Mouse (Mus musculus): ENCODE data around the gene Atg2b.
A peak's percentile ranks its signal among the peaks of the same experiment; 100 is the strongest.

The Atg2b gene

DNA sequence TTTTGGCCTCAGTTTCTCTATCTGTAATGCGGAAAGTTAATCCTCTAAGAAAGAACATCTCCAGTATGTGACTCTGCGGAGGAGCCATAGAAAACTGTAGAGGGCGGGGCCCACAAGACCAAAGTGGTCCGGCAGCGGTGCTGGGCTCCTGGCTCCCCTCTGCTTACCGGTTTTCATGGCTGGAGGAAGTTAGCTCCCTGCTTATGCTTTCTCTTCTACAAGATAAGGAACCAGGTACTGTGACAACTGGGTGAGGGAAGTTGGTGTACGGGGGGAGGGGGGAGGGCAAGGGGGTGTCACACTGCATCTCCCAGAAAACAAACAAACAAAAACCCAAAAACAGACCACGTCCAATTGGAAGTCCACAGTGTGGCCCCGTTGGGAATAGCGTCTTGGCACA is 86.5 kb downstream of the Atg2b start:
- no peak for DNase-seq (ENCODE audit: low read depth, low spot score)

GRCm38 (mm10) chr12:105597135-105597534 is 87.9 kb downstream of the Atg2b start:
- no peak for DNase-seq (ENCODE audit: low read depth, low spot score)

DNA sequence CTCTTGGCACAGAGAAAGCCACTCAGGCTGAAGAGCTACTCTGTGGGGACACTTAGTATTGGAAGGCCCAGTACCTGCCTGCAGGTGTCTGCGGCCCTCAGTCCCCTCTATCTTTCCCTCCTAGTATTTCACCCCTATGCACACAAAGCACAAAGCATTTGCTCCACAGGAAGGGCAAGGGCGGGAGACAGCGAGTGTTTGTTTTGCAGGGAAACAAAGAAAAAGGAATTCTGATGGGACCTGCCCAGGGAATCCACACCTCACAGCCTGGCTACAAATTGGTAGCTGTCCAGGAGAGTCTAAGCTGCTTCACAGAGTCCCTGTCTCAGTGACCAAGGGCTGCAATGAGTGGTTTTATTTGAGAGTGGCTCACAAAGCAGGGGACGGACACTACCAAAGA is 91.5 kb downstream of the Atg2b start:
- no peak for DNase-seq (ENCODE audit: low read depth, low spot score)

DNA sequence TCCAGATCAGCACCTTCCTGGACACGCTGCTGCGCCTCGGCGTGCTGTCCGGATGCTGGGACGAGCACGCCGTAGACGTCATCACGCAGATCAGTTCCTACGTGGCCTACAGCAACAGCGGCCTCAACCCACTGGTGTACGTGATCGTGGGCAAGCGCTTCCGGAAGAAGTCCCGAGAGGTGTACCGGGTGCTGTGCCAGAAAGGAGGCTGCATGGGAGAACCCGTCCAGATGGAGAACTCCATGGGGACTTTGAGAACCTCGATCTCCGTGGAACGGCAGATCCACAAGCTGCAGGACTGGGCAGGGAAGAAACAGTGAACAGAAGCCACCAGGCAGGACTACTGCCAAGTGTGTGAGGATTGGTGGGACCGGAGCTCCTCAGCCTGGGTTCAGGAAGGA is 92.7 kb downstream of the Atg2b start:
- DNase-seq (ENCODE audit: low read depth, low spot score) = no peak

DNA sequence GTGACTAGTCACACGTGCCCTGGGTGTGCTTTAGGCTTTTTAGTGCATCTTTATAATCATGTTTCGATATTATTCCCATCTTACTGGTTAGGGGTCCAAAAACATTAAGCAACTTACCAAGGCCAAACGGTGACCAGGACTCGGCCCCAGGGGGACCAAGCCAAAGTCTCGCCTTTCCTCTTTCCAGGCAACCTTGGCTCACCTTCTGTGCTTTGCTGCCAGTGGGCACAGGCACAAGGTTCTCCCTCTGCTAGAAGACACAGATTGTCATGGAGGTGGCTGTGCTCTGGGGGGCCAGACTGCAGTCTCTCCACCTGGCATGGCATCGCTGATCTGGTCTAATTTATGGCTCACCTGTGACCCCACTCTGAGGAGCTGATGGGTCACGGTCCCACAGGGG is 94.2 kb downstream of the Atg2b start:
- no peak for DNase-seq (ENCODE audit: low read depth, low spot score)

DNA sequence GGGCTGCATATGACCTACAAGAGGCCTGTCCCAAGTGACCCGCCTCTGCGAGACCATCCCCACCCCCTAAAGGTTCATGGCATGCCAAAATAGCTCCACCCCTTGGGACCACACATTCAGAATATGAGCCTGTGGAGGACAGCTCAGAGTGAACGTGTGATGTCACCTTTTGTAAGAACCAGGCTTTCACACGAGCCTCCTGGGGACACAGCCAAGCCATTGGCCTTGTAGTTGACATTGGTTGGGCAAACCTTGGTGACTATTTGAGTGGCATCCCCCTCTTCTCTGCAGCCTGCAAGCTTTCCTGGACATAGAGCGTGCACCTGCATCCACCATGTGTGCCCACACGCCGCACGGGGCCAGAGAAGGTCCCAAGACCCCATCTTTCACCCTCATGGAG is 97.5 kb downstream of the Atg2b start:
- no peak for DNase-seq (ENCODE audit: low read depth, low spot score)

- DNase-seq (ENCODE audit: low read depth, low spot score) = peak; percentile 67
Measured at GRCm38 (mm10) chr12:105584851-105585250, 100.2 kb downstream of the Atg2b start.

GRCm38 (mm10) chr12:105583484-105583883 is 101.5 kb downstream of the Atg2b start:
- DNase-seq (ENCODE audit: low read depth, low spot score) = no peak

- DNase-seq (ENCODE audit: low read depth, low spot score) = no peak
Measured at GRCm38 (mm10) chr12:105582486-105582885, 102.5 kb downstream of the Atg2b start.

DNA sequence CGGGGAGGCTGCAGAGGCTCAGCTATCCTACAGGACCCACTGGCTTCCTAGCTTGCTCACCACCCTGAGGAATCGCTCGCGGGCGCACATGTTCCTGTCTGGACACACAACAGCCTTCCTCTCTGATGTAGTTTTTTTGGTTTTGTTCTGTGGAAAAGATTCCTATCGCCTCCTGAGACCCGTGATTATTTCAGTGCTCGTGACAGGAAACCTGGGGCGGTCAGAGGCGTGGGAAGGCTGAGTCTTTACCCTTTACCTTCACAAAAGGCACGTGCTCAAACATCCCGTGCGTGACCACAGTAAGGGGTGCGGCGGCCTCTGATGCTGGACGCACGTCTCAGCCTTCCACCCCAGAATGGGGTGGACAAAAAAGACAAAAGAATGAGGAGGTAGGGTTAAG is 104.5 kb downstream of the Atg2b start:
- DNase-seq (ENCODE audit: low read depth, low spot score) = no peak

GRCm38 (mm10) chr12:105574356-105574755 is 110.7 kb downstream of the Atg2b start:
- DNase-seq (ENCODE audit: low read depth, low spot score) = no peak

- DNase-seq (ENCODE audit: low read depth, low spot score) = no peak
Measured at GRCm38 (mm10) chr12:105572622-105573021, 112.4 kb downstream of the Atg2b start.

DNA sequence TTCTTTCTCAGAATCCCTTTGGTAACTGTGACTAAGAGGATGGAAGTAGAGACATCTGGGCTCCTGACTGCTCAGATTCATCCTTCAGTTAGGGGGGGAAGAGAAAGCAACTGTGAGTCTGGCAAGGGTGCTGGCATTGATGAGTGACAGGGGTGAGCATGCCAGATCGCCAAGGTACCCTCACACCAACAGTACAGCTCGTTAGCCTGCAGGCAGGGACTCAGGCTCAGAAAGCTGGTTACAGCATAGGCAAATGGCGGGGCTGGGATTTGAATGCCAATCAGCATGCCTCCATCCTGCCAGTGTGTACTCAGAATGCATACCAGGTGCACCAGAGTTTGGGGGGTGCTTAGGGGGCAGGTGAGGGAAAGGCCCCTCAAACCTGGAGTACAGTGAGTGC is 113.1 kb downstream of the Atg2b start:
- DNase-seq (ENCODE audit: low read depth, low spot score) = no peak

Measured in embryo, embryonic 11.5 days (tissue).